Mouse (Mus musculus) mouse embryonic stem cell (cell line): ENCODE data around the gene Srgap1.

Source experiments
- in situ Hi-C, 2 experiments: fragments of 300-500 bp; cut with MboI; formaldehyde crosslinking; loops; 1 replicate in 1 of 2; 3 replicates in 1 of 2; pipeline ENCODE4 v1.14.3; 2019 to 2020; ENCODE audit warnings: low sequenced_read_pairs in 2 of 2, low pct_unique_long_range_greater_than_20kb in 1 of 2, mixed read lengths in 1 of 2; ENCODE audit not compliant: unreplicated experiment in 1 of 2

Srgap1 gene

GRCm38 (mm10) chr10:121759095-121759494 lies 288.0 kb downstream of the Srgap1 start:
- in situ Hi-C loops: loop anchor here in 1 of 2 experiments (10.0 kb wide), 1 partner anchor 64 kb away; no protein-coding TSS in a partner anchor

- in situ Hi-C loops: loop anchor here in 1 of 2 experiments (10.0 kb wide), 1 partner anchor 62 kb away; no protein-coding TSS in a partner anchor
These were observed 290.4 kb downstream of the Srgap1 start for GRCm38 (mm10) chr10:121756677-121757076.

- in situ Hi-C loops: loop anchor here in 1 of 2 experiments (10.0 kb wide), 1 partner anchor 61 kb away; no protein-coding TSS in a partner anchor
These were observed 291.3 kb downstream of the Srgap1 start for GRCm38 (mm10) chr10:121755822-121756221.

GRCm38 (mm10) chr10:121754237-121754636 lies 292.9 kb downstream of the Srgap1 start:
- in situ Hi-C loops: loop anchor here in 1 of 2 experiments (10.0 kb wide), 1 partner anchor 59 kb away; no protein-coding TSS in a partner anchor

GRCm38 (mm10) chr10:121750175-121750574 lies 296.9 kb downstream of the Srgap1 start:
- in situ Hi-C loops: loop anchor here in 1 of 2 experiments (10.0 kb wide), 1 partner anchor 55 kb away; no protein-coding TSS in a partner anchor

- in situ Hi-C loops: no loop called here
These were observed 304.8 kb downstream of the Srgap1 start for GRCm38 (mm10) chr10:121742336-121742735.

GRCm38 (mm10) chr10:121739548-121740505 lies 307.3 kb downstream of the Srgap1 start, which contains the start of gene BC048403:
Gene BC048403 (plus strand): TSS chr10:121739937.
- in situ Hi-C loops: no loop called here

GRCm38 (mm10) chr10:121737256-121737655 lies 309.9 kb downstream of the Srgap1 start:
- in situ Hi-C loops: no loop called here

GRCm38 (mm10) chr10:121732542-121732941 lies 314.6 kb downstream of the Srgap1 start:
- in situ Hi-C loops: no loop called here

GRCm38 (mm10) chr10:121731048-121731725 lies 315.9 kb downstream of the Srgap1 start:
- in situ Hi-C loops: no loop called here
